Mouse (Mus musculus): ENCODE results near the gene Malrd1.

DNA sequence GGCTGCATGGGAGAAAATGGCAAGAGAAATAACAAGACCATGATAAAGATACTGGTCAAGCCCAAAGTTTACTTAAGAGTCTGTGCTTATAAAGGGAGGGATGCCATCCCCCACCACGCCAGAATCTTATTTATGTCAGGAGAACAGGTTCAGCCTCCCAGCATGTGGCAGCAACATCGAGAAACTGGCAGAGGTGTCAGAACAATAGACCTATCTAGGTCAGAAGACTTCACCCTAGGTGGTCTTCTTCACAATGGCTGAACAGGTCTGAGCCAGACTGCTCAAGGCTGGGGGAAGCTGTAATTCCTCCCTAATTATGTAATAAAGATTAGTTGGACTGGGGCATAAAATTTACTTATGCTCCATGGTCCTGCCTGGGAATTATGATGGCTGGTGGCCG, 399.2 kb downstream of the Malrd1 start:
- TF ChIP-seq CTCF (IDR thresholded peaks at IDR 0.05; ENCODE audit: low read depth, low read length) (no peak), POLR2A (IDR thresholded peaks at IDR 0.05; ENCODE audit: borderline replicate concordance, low read depth, low read length) (no peak)

Data from bone marrow macrophage, adult 2 months (primary cell).